Mouse (Mus musculus): ENCODE results near the gene Armh3. TPM values are rescaled to one million over a fixed set of nuclear protein-coding genes. Genes with fewer than 3 reads are reported as not detected.
A peak's percentile ranks its signal among the peaks of the same experiment; 100 is the strongest.

The Armh3 gene
- total and polyA plus RNA-seq, 3 experiments, result 4.1 to 10.8 TPM; not detected in 1

DNA sequence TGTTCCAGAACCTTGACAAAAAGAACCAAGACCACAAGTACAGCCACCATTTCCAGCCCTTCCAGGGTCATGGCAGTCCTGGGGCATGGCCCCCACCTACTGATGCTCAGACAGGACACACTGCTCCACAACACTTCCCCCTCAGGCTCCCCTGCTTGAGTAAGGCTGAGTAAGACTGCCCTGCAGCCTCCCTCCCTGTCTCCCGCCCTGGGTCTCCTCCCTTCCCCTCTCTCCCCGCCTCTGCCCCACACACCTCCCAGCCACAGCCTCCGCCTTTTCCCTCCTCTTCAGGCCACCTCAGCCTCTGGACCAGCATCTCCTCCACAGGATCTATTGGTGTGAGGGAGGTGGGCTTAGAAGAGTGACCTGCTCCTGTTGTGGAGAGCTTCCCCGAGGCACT, 194.9 kb downstream of the Armh3 start:
- TF ChIP-seq ELF1 (IDR thresholded peaks at IDR 0.05; ENCODE audit: low read depth, low read length) (no peak), MAZ (IDR thresholded peaks at IDR 0.05; ENCODE audit: low read depth, low read length) (no peak), ZC3H11A (IDR thresholded peaks at IDR 0.05; ENCODE audit: low read depth, low read length) (no peak), NELFE (IDR thresholded peaks at IDR 0.05; ENCODE audit: low read depth, low read length) (no peak), NRF1 (IDR thresholded peaks at IDR 0.05; ENCODE audit: insufficient read depth, low read depth, low read length, poor library complexity, severe bottlenecking) (no peak), CTCF (IDR thresholded peaks at IDR 0.05 in 2 of 3, conservative IDR thresholded peaks at IDR 0.05 in 1 of 3; ENCODE audit: control insufficient read depth in 1 of 3, insufficient read depth in 1 of 3, low read depth in 2 of 3, low read length in 3 of 3, poor library complexity in 1 of 3, severe bottlenecking in 1 of 3) (no peak), ETS1 (IDR thresholded peaks at IDR 0.05; ENCODE audit: low read depth, low read length) (no peak), ZKSCAN1 (IDR thresholded peaks at IDR 0.05; ENCODE audit: low read depth, low read length) (no peak), SIN3A (IDR thresholded peaks at IDR 0.05; ENCODE audit: low read length) (no peak), MYB (IDR thresholded peaks at IDR 0.05; ENCODE audit: low read depth, low read length) (no peak), TCF12 (IDR thresholded peaks at IDR 0.05; ENCODE audit: low read depth, low read length) (no peak), TAL1 (IDR thresholded peaks at IDR 0.05; ENCODE audit: low read length) (no peak), POLR2A (IDR thresholded peaks at IDR 0.05; ENCODE audit: control insufficient read depth in 1 of 2, insufficient read depth in 1 of 2, low read depth in 1 of 2, low read length in 2 of 2, poor library complexity in 1 of 2) (no peak), TBP (IDR thresholded peaks at IDR 0.05; ENCODE audit: low read depth, low read length) (no peak), USF1 (IDR thresholded peaks at IDR 0.05; ENCODE audit: low read depth, low read length) (no peak)
- DNase-seq (ENCODE audit: low read depth, low spot score), result no peak
- Histone ChIP-seq H3K9me3 (replicated peaks; ENCODE audit: insufficient read depth, low read length) (no peaks in the 10 kb centered on the region), H3K79me2 (ENCODE audit: control insufficient read depth, insufficient read depth, low read length, poor library complexity) (no peaks in the 10 kb centered on the region), H3K36me3 (ENCODE audit: control insufficient read depth in 1 of 2, insufficient read depth in 2 of 2, low read length in 2 of 2) (no peaks in the 10 kb centered on the region; a peak in 1 of 4 replicates), H3K4me3 (ENCODE audit: control insufficient read depth in 1 of 2, insufficient read depth in 1 of 2, low read depth in 2 of 2, low read length in 2 of 2) (no peak overlapping the region), H3K27me3 (ENCODE audit: control insufficient read depth in 1 of 2, insufficient read depth in 2 of 2, low read length in 2 of 2) (no peaks in the 10 kb centered on the region), H3K27ac (ENCODE audit: control insufficient read depth, low read depth, low read length) (no peak overlapping the region), H3K4me1 (ENCODE audit: control insufficient read depth in 1 of 2, insufficient read depth in 2 of 2, low read length in 2 of 2) (peaks cover 0 to 8% of the 10 kb centered on the region in 2 experiments; a peak in 2 of 4 replicates), H3K9ac (ENCODE audit: control insufficient read depth, low read depth, low read length, poor library complexity, severe bottlenecking) (no peak overlapping the region)

DNA sequence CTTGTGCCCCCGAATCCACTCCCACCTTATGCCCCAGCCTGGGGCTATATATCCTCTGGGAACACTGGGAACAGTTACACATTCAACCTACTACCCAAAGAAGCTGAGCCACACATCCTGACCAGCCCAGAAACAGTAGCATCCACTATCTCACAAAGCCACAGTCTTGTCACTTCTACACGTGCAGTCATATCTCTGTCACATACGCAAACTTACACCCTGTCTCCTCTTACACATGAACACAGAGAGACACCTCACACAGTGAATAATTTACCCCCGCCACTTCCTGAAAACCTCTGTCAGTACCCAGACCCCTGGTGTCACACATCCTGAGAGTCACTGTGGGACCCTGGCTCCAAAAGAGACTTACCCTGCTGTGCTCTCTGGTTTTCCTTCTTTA, 195.6 kb downstream of the Armh3 start:
- Histone ChIP-seq H3K4me1 (ENCODE audit: control insufficient read depth in 1 of 2, insufficient read depth in 2 of 2, low read length in 2 of 2) (peaks cover 0 to 8% of the 10 kb centered on the region in 2 experiments; a peak in 2 of 4 replicates), H3K4me3 (ENCODE audit: control insufficient read depth in 1 of 2, insufficient read depth in 1 of 2, low read depth in 2 of 2, low read length in 2 of 2) (no peak overlapping the region), H3K27me3 (ENCODE audit: control insufficient read depth in 1 of 2, insufficient read depth in 2 of 2, low read length in 2 of 2) (no peaks in the 10 kb centered on the region), H3K36me3 (ENCODE audit: control insufficient read depth in 1 of 2, insufficient read depth in 2 of 2, low read length in 2 of 2) (no peaks in the 10 kb centered on the region; a peak in 1 of 4 replicates), H3K9me3 (replicated peaks; ENCODE audit: insufficient read depth, low read length) (no peaks in the 10 kb centered on the region), H3K9ac (ENCODE audit: control insufficient read depth, low read depth, low read length, poor library complexity, severe bottlenecking) (no peak overlapping the region), H3K79me2 (ENCODE audit: control insufficient read depth, insufficient read depth, low read length, poor library complexity) (no peaks in the 10 kb centered on the region), H3K27ac (ENCODE audit: control insufficient read depth, low read depth, low read length) (no peak overlapping the region)
- peak; percentile 62 for DNase-seq (ENCODE audit: low read depth, low spot score)
- TF ChIP-seq GATA1 (IDR thresholded peaks at IDR 0.05; ENCODE audit: low read depth, low read length), result peak; percentile 54; the same call in 1 of the 2 replicates
- 0 out of 2 replicates have a peak, but pooled peaks have one; percentile 15 for TF ChIP-seq TAL1 (IDR thresholded peaks at IDR 0.05; ENCODE audit: low read length)
- no peak for TF ChIP-seq ZMIZ1 (IDR thresholded peaks at IDR 0.05; ENCODE audit: low read depth, low read length)
- TF ChIP-seq MYB (IDR thresholded peaks at IDR 0.05; ENCODE audit: low read depth, low read length), result no peak
- TF ChIP-seq ETS1 (IDR thresholded peaks at IDR 0.05; ENCODE audit: low read depth, low read length), result no peak
- peak; percentile 54; the same call in 1 of the 2 replicates for TF ChIP-seq SIN3A (IDR thresholded peaks at IDR 0.05; ENCODE audit: low read length)
- no peak for TF ChIP-seq POLR2A (IDR thresholded peaks at IDR 0.05; ENCODE audit: control insufficient read depth in 1 of 2, insufficient read depth in 1 of 2, low read depth in 1 of 2, low read length in 2 of 2, poor library complexity in 1 of 2)
- TF ChIP-seq NELFE (IDR thresholded peaks at IDR 0.05; ENCODE audit: low read depth, low read length), result no peak
- peak; percentile 68; the same call in 1 of the 2 replicates for TF ChIP-seq MYC (IDR thresholded peaks at IDR 0.05; ENCODE audit: low read depth, low read length)
- no peak for TF ChIP-seq SMC3 (IDR thresholded peaks at IDR 0.05; ENCODE audit: low read depth, low read length)
- no peak for TF ChIP-seq KAT2A (conservative IDR thresholded peaks at IDR 0.05; ENCODE audit: low read depth, low read length)
- peak; percentile 49 for TF ChIP-seq MAX (IDR thresholded peaks at IDR 0.05; ENCODE audit: low read length)
- no peak for TF ChIP-seq TBP (IDR thresholded peaks at IDR 0.05; ENCODE audit: low read depth, low read length)
- TF ChIP-seq TCF12 (IDR thresholded peaks at IDR 0.05; ENCODE audit: low read depth, low read length), result no peak
- TF ChIP-seq BHLHE40 (IDR thresholded peaks at IDR 0.05; ENCODE audit: borderline replicate concordance, low read depth, low read length), result peak; percentile 86
- no peak for TF ChIP-seq CHD2 (IDR thresholded peaks at IDR 0.05; ENCODE audit: low read length)
- no peak for TF ChIP-seq MAZ (IDR thresholded peaks at IDR 0.05; ENCODE audit: low read depth, low read length)
- TF ChIP-seq UBTF (IDR thresholded peaks at IDR 0.05; ENCODE audit: borderline replicate concordance, insufficient read depth, low read depth, low read length), result no peak
- TF ChIP-seq EP300 (IDR thresholded peaks at IDR 0.05; ENCODE audit: low read depth in 1 of 2, low read length in 2 of 2), result peak in 1 of 2 experiments; percentile 37; a peak in 1 of 4 replicates
- no peak for TF ChIP-seq POLR2AphosphoS5 (IDR thresholded peaks at IDR 0.05; ENCODE audit: borderline replicate concordance, low read depth, low read length)
- TF ChIP-seq GABPA (IDR thresholded peaks at IDR 0.05; ENCODE audit: low read depth, low read length), result no peak
- no peak for TF ChIP-seq RCOR1 (IDR thresholded peaks at IDR 0.05; ENCODE audit: low read depth, low read length)
- no peak for TF ChIP-seq CHD1 (IDR thresholded peaks at IDR 0.05; ENCODE audit: low read depth, low read length)
- TF ChIP-seq CTCF (IDR thresholded peaks at IDR 0.05 in 2 of 3, conservative IDR thresholded peaks at IDR 0.05 in 1 of 3; ENCODE audit: control insufficient read depth in 1 of 3, insufficient read depth in 1 of 3, low read depth in 2 of 3, low read length in 3 of 3, poor library complexity in 1 of 3, severe bottlenecking in 1 of 3), result no peak
- TF ChIP-seq NRF1 (IDR thresholded peaks at IDR 0.05; ENCODE audit: insufficient read depth, low read depth, low read length, poor library complexity, severe bottlenecking), result no peak

Data from MEL (cell line).